Mouse (Mus musculus): ENCODE measurements around the gene Atp2c2.

Atp2c2 gene

GRCm38 (mm10) chr8:119784676-119785075 lies 84.9 kb downstream of the Atp2c2 start:
- DNase-seq (ENCODE audit: low spot score in 2 of 2), result no peak

DNA sequence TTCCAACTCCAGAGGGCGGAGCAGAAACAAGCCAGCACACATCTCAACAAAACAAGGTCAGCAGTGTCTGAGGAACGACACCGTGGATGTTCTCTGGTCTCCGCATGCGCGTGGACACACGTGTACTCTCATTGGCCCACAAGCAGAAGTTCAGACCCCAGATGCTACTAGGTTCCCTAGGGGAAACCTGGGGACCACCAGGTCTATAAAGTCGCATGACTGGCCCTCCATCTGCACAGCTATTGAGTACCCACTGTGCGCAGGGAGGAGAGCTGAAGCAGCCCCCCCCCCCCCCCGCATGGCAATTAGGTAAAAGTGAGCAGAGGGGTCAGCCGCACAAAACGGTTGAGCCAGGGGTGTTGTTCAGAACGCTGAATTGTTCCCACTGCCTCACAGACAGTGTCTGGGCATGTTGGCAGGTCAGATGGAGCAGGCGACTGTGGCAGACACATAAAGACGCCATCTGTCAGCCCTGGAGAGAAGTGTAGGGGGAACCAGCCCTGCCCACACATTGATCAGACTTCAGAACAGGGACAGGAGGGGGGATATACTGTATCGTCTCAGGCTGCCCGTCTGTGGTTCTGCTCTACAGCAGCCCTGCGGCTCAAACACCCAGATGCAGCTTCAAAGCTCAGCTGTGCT lies 86.1 kb downstream of the Atp2c2 start:
- DNase-seq (ENCODE audit: low spot score in 2 of 2), result no peak

DNA sequence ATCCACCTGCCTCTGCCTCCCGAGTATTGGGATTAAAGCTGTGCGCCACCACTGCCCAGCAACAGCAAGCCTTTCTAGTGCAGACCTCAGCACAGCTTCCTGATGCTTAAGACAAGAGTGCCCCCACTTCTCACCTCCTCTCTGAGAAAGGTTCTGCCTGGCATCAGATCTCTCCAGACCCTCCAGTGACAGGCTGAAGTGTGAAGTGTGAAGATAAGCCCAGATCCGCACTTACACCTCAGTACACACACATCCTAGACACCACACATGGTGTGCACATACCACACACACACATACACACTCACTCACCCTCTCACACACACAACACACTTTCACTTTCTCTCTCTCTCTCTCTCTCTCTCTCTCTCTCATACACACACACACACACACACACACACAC lies 87.1 kb downstream of the Atp2c2 start:
- no peak for DNase-seq (ENCODE audit: low spot score in 2 of 2)

DNA sequence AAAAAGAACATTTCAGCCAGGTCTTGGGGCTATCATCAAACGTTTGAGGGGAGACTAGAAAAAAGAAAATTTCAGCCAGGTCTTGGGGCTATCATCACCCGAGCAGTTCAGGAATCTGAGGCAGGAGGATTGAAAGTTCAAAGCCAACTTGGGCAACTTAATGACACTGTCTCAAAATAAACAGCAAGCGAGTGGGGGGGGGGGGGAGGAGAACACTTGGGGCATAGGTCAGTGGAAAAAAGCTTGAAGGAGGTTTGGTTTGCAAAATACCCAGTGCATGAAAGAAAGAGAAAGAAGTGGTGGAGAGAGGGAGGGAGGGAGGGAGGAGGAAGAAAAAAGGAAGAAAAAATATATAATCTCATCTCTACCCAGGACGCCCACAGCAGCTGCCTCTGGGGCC lies 87.5 kb downstream of the Atp2c2 start:
- no peak for DNase-seq (ENCODE audit: low spot score in 2 of 2)

DNA sequence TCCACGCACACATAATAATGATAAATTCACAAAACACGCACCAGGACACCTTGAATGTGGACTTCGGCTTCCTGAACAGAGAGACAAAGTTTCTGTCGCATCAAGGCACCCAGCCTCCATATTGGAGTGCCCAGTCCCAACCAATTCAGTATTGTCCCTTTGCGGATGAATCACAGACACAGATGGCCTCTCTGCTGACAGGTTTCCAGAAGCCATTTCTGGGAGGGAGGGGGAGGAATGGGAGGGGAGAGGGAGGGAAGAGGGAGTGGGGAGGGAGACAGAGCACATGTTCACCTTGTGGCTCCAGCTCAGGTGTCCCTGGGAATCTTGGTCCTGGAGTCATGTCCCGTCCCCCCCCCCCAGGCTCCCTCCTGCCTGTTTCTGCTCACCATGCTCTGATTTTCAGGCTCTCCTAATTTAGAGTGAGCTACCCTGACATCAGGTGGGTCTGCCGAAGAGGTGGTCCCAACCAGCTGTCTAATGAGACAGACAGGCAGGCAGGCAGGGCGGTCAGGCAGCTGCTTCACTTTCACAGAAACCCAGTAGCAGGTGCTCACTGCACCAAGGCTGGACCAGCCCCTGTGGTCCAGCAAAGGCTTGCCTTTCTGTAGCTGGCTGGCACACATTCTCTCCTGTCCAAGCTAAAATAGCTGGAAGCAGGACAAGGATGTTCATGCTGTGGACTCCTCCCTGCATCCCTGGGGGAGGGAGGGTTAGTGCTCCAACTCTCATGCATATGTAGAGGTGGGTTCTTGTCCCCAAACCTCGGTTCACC lies 89.0 kb downstream of the Atp2c2 start:
- DNase-seq (ENCODE audit: low spot score in 2 of 2), result no peak

DNA sequence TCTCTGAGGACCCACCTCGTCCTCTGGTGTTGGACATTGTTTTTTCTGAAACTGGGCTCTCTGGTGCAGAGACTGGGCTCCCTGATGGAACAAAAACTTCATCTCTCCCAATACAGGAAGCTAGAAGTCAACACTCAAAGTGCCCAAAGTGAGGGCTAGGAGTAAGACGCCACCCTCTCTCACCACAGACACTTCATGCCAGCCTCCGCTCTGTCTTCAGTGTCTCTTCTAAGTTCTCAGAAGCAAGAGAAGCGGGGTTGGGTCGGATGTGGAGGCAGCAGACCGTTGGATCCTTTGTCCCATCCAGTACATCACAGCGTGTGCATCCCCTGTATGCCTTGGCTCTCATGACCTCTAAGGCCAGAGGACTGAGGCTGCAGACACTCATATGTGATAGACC lies 89.8 kb downstream of the Atp2c2 start:
- no peak for DNase-seq (ENCODE audit: low spot score in 2 of 2)

- no peak for DNase-seq (ENCODE audit: low spot score in 2 of 2)
Measured at GRCm38 (mm10) chr8:119791804-119792704, 92.2 kb downstream of the Atp2c2 start.

DNA sequence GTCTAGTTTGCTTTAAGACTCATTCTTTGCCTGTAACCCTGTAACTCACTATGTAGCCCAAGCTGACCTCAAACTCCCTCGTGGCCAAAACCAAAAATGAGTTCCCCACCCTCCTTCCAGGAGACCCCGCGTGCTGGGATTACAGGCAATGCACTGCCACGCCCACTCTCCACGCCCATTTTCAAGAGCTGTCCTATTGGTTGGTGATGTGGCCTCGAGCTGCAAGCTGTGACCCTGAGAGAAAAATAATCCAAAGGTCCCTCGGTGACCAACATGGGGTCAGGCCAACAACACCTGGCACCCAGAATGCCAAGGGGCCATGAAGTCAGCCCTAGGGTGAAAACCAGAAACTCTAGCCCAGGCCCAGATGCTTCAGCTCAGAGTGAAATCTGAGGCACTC lies 94.9 kb downstream of the Atp2c2 start:
- DNase-seq (ENCODE audit: low spot score in 2 of 2), result no peak

GRCm38 (mm10) chr8:119795651-119796050 lies 95.8 kb downstream of the Atp2c2 start:
- no peak for DNase-seq (ENCODE audit: low spot score in 2 of 2)

DNA sequence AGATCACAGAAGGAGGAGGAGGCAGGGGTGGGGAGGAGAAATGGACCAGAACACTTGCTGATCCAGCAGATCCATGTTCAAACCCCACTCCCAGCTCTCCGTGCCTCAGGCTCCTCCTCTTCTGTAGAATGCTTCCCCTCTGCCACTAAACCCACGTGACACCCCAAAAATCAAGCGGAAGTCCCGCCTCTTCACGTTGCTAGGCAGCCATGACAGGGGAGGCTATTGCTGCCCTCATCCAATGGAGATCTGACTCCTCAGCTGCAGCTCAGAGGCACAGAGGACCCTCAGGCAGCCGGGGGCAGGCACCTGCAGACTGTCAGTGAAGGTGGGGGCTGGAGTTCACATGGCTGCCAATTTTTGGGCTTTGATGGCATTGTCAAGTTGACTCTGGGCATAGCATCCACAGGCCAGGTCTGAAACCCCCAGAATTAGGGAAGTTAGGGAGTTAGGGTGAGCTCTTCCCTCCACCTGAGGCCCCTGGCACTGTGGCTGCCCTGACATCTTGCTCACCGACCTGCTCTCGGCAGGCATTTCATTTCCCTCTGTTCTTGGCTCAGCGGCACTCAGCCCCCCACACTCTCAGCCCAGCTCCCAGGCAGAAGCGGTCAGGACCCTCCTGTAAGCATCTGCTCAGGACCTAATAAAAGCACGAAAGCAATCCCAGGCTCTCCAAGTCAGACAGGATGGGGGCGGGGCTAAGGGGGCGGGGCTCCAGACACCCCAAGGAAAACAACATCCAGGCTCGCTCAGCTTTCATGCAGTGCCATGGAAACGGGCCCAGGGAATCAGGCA lies 98.6 kb downstream of the Atp2c2 start:
- DNase-seq (ENCODE audit: low spot score in 2 of 2), result peak in 1 of 2 experiments; percentile 53

DNA sequence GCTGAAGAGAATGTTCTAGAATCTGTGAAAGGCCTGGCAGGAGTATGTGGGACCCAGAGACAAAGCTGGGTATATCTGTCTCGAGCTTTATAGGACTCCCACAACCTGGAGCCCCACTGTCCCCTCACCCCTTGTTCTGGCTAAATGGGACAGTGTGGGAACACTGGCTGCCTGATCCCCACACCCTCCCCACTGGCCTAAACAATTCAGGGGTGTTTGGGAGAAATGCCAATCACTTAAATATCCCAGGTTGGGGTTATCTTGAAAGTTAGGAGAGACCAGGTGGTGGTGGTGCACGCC lies 99.1 kb downstream of the Atp2c2 start:
- no peak for DNase-seq (ENCODE audit: low spot score in 2 of 2)

GRCm38 (mm10) chr8:119801168-119801567 lies 101.4 kb downstream of the Atp2c2 start:
- peak; percentile 65 to 81 for DNase-seq (ENCODE audit: low spot score in 2 of 2)

- no peak for DNase-seq (ENCODE audit: low spot score in 2 of 2)
Measured at GRCm38 (mm10) chr8:119802592-119802991, 102.8 kb downstream of the Atp2c2 start.

GRCm38 (mm10) chr8:119805275-119805674 lies 105.5 kb downstream of the Atp2c2 start:
- DNase-seq (ENCODE audit: low spot score in 2 of 2), result no peak

GRCm38 (mm10) chr8:119806422-119807263 lies 106.8 kb downstream of the Atp2c2 start:
- peak; percentile 73 to 78 for DNase-seq (ENCODE audit: low spot score in 2 of 2)

All from right cerebral cortex, adult 2 months (tissue).